Comparison of ENCODE assay signal across 12 mouse cellular contexts in the genomic region with DNA sequence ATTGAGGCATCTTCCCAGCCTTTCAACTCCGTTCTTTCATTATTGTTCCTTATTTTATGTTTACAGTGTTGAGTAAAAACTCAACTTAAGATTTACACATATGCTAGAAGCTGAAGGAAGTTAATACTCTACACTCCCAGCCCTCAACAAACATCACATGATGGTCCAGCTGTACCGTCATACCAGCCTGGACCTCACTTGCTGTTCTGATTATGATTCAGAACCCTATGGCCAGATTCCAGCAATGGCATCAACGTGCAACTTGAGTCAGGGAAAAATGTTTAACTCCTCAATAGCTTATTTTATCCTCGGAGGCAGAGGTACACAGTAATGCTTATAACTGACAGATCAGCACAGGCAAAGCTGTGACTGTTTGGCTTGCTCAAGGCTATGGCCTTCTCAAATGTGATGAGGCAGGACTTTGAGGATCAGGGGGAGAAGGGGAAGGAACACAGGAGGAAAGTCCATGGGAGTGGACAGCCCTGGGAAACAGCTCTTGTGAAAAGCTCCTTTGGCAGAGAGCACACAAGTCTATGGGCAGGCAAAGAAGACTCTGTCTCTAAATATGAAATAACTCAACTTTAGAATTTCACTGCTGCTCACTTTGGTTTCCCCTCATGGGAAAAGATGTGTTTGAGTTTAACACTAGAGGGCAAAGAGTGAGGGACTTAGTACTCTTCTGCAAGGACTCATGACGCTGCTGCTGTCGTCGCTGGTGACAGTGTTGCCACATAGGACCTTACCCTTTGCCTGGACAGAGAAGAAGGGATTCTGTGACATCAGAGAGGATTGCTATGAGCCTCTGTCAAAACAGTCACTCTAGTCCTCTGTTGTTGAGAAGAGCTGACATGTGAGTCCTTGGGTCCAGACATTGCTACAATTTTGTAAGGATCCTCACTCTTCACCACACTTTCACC. TPM values are rescaled to one million over a fixed set of nuclear protein-coding genes. Genes with fewer than 3 reads are reported as not detected.
DNase-seq lines count a peak whose midpoint lies in the region; ATAC-seq and TF ChIP-seq lines count a peak whose summit lies in the region.
"Had no signal": no experiment of that assay in that cellular context is flagged by ENCODE, and none has a peak within 500 bp of the region (broad histone marks: within the 10 kb centered on the region; RNA-seq: fewer than 3 reads in every experiment).

No protein-coding gene starts in this region.

- no peaks in the 10 kb centered on the region for H3K36me3 ChIP-seq in embryonic facial prominence, embryonic 14.5 days (ENCODE audit: control insufficient read depth, insufficient read depth, low read length)
- H3K36me3 ChIP-seq in embryonic facial prominence, embryonic 10.5 days (replicated peaks): no peaks in the 10 kb centered on the region
- H3K36me3 ChIP-seq in kidney, postnatal 0 days (ENCODE audit: insufficient read depth, low read length): no peaks in the 10 kb centered on the region
- no peaks in the 10 kb centered on the region for H3K36me3 ChIP-seq in liver, embryonic 16.5 days (ENCODE audit: control insufficient read depth, insufficient read depth)
- H3K36me3 ChIP-seq: forebrain, embryonic 12.5 days; lung, embryonic 15.5 days had no signal

- no peak for ATAC-seq in embryonic facial prominence, embryonic 14.5 days (ENCODE audit: low read depth)
- peak; percentile 79 for ATAC-seq in kidney, postnatal 0 days (replicated peaks; ENCODE audit: low FRiP score, low read depth)
- ATAC-seq in Patski: peak; percentile 51
- peak; percentile 91 for ATAC-seq in liver, embryonic 16.5 days (ENCODE audit: low read depth)

- CTCF ChIA-PET in Patski (lab: Charles Lee): interaction anchor here (0.6 to 1.9 kb wide), 9 partner anchors 7 to 508 kb away, joined by 3 to 8 read pairs (median 3); no protein-coding TSS in a partner anchor

- DNase-seq in embryonic facial prominence, embryonic 14.5 days (ENCODE audit: low spot score): peak; percentile 34
- DNase-seq in embryonic facial prominence, embryonic 10.5 days (ENCODE audit: low spot score): no peak
- DNase-seq in kidney, postnatal 0 days (ENCODE audit: low spot score): no peak
- no peak for DNase-seq in kidney, postnatal 10 days
- DNase-seq in Patski (ENCODE audit: low read depth, low spot score): peak; percentile 89
- no peak for DNase-seq in spleen, adult 18-20 months
- no peak for DNase-seq in layer of hippocampus, adult 2 months (ENCODE audit: low spot score in 2 of 2)
- DNase-seq: thymus, postnatal 14 days had no signal

- no peak for TF ChIP-seq CTCF in kidney, postnatal 0 days (IDR thresholded peaks at IDR 0.05; ENCODE audit: low read depth)
- no peak for TF ChIP-seq CTCF in Patski (IDR thresholded peaks at IDR 0.05)
- TF ChIP-seq CTCF in layer of hippocampus, adult 2 months (conservative IDR thresholded peaks at IDR 0.05): no peak

- H3K27ac ChIP-seq in embryonic facial prominence, embryonic 14.5 days (replicated peaks; ENCODE audit: low read depth, low read length): no peak overlapping the region
- no peak overlapping the region for H3K27ac ChIP-seq in embryonic facial prominence, embryonic 10.5 days (replicated peaks)
- peak overlapping the region; percentile 11; the same call in 1 of the 2 replicates for H3K27ac ChIP-seq in kidney, postnatal 0 days
- H3K27ac ChIP-seq in liver, embryonic 16.5 days (ENCODE audit: low read length): no peak overlapping the region; the same call in 1 of the 2 replicates
- H3K27ac ChIP-seq in layer of hippocampus, adult 2 months: no peak overlapping the region
- H3K27ac ChIP-seq: forebrain, embryonic 12.5 days; left cerebral cortex, adult 2 months; lung, embryonic 15.5 days had no signal

- H3K4me3 ChIP-seq in embryonic facial prominence, embryonic 14.5 days (ENCODE audit: low read depth, low read length): no peak overlapping the region
- no peak overlapping the region for H3K4me3 ChIP-seq in embryonic facial prominence, embryonic 10.5 days
- no peak overlapping the region for H3K4me3 ChIP-seq in kidney, postnatal 0 days (replicated peaks; ENCODE audit: low read depth, low read length)
- H3K4me3 ChIP-seq in liver, embryonic 16.5 days (ENCODE audit: low read depth, low read length): no peak overlapping the region
- no peak overlapping the region for H3K4me3 ChIP-seq in layer of hippocampus, adult 2 months
- H3K4me3 ChIP-seq: forebrain, embryonic 12.5 days; left cerebral cortex, adult 2 months; lung, embryonic 15.5 days had no signal

- POLR2A ChIA-PET in Patski (lab: Charles Lee): interaction anchor here (0.6 to 1.3 kb wide), 4 partner anchors 8 to 927 kb away, joined by 3 read pairs; no protein-coding TSS in a partner anchor

- H3K27me3 ChIP-seq in embryonic facial prominence, embryonic 14.5 days (replicated peaks; ENCODE audit: control insufficient read depth, insufficient read depth, low read length): no peaks in the 10 kb centered on the region
- H3K27me3 ChIP-seq in embryonic facial prominence, embryonic 10.5 days (replicated peaks; ENCODE audit: low read depth, poor library complexity, severe bottlenecking): no peaks in the 10 kb centered on the region
- H3K27me3 ChIP-seq in kidney, postnatal 0 days (ENCODE audit: insufficient read depth, low read length): no peaks in the 10 kb centered on the region
- no peaks in the 10 kb centered on the region for H3K27me3 ChIP-seq in Patski
- no peaks in the 10 kb centered on the region for H3K27me3 ChIP-seq in liver, embryonic 16.5 days (ENCODE audit: control insufficient read depth, insufficient read depth, low read depth, low read length)
- H3K27me3 ChIP-seq: lung, embryonic 15.5 days had no signal

- no peaks in the 10 kb centered on the region for H3K9me3 ChIP-seq in embryonic facial prominence, embryonic 14.5 days (ENCODE audit: control insufficient read depth, low read length)
- H3K9me3 ChIP-seq in embryonic facial prominence, embryonic 10.5 days: no peaks in the 10 kb centered on the region
- no peaks in the 10 kb centered on the region for H3K9me3 ChIP-seq in kidney, postnatal 0 days (replicated peaks; ENCODE audit: low read length)
- no peaks in the 10 kb centered on the region for H3K9me3 ChIP-seq in liver, embryonic 16.5 days (replicated peaks; ENCODE audit: control insufficient read depth, low read length)
- H3K9me3 ChIP-seq: forebrain, embryonic 12.5 days; lung, embryonic 15.5 days had no signal

- in situ Hi-C loops in Patski (cut with MboI; ENCODE audit: low pct_unique_long_range_greater_than_20kb): no loop called here

- WGBS in embryonic facial prominence, embryonic 14.5 days: 67% methylated on average over 7 of the region's 7 CpGs
- WGBS in embryonic facial prominence, embryonic 10.5 days: 87% methylated on average over 7 of the region's 7 CpGs
- WGBS in kidney, postnatal 0 days: 63% methylated on average over 7 of the region's 7 CpGs
- whole genome bisulfite sequencing in liver, embryonic 16.5 days (ENCODE audit: insufficient replicate concordance): 57% methylated on average over 7 of the region's 7 CpGs

- no peaks in the 10 kb centered on the region for H3K4me1 ChIP-seq in embryonic facial prominence, embryonic 14.5 days (ENCODE audit: control insufficient read depth, insufficient read depth, low read length)
- H3K4me1 ChIP-seq in embryonic facial prominence, embryonic 10.5 days: no peaks in the 10 kb centered on the region
- no peaks in the 10 kb centered on the region for H3K4me1 ChIP-seq in kidney, postnatal 0 days (replicated peaks; ENCODE audit: insufficient read depth, low read length)
- H3K4me1 ChIP-seq in liver, embryonic 16.5 days (ENCODE audit: control insufficient read depth, low read depth, low read length): no peaks in the 10 kb centered on the region

- no peak overlapping the region for H3K9ac ChIP-seq in embryonic facial prominence, embryonic 14.5 days (ENCODE audit: low read depth, low read length)
- no peak overlapping the region for H3K9ac ChIP-seq in kidney, postnatal 0 days (ENCODE audit: low read depth, low read length)
- H3K9ac ChIP-seq in liver, embryonic 16.5 days (ENCODE audit: low read depth, low read length): no peak overlapping the region
- H3K9ac ChIP-seq: forebrain, embryonic 12.5 days; lung, embryonic 15.5 days had no signal

- no peak overlapping the region for H3K4me2 ChIP-seq in embryonic facial prominence, embryonic 14.5 days (ENCODE audit: low read depth, low read length)
- H3K4me2 ChIP-seq in kidney, postnatal 0 days (ENCODE audit: low read length): no peak overlapping the region
- no peak overlapping the region for H3K4me2 ChIP-seq in liver, embryonic 16.5 days (ENCODE audit: low read depth, low read length)
- H3K4me2 ChIP-seq: forebrain, embryonic 12.5 days; lung, embryonic 15.5 days had no signal

RNA-seq across cellular contexts. Expression of a gene that starts 22.1 kb away (rescaled TPM):
- 4.6 and 4.9 TPM in 2 replicates for polyA plus RNA-seq in embryonic facial prominence, embryonic 14.5 days (2014; fragmentation: Nextera tagmentation; extraction: Ambion mirVana)
- polyA plus RNA-seq in embryonic facial prominence, embryonic 10.5 days (2016; fragmentation: Nextera tagmentation; extraction: Ambion mirVana): 1.2 and 2.6 TPM in 2 replicates
- 30.1 and 32.1 TPM in 2 replicates for polyA plus RNA-seq in kidney, postnatal 0 days (2015; fragmentation: Nextera tagmentation; extraction: Ambion mirVana)
- polyA plus RNA-seq in Patski (2021): 97.9 TPM
- 3.5 and 4.3 TPM in 2 replicates for polyA plus RNA-seq in liver, embryonic 16.5 days (2015; fragmentation: Nextera tagmentation; extraction: Ambion mirVana)
- 10 to 100 TPM; 40.9 to 41.8 TPM for total RNA-seq in layer of hippocampus, adult 2 months (2021)

Comparison
In these comparisons a context has a peak if more than half of its experiments do, and no peak if none do; other contexts are left out.
1. DNase-seq: peak in embryonic facial prominence, embryonic 14.5 days (single experiment) and Patski (single experiment); none in embryonic facial prominence, embryonic 10.5 days (single experiment), kidney, postnatal 0 days (single experiment), kidney, postnatal 10 days (single experiment), spleen, adult 18-20 months (0 of 2) and layer of hippocampus, adult 2 months (0 of 2).